Mouse (Mus musculus): Measurements from ENCODE around the gene Sesn1. TPM values are rescaled to one million over a fixed set of nuclear protein-coding genes. Genes with fewer than 3 reads are reported as not detected.
"Not testable (repeated sequence)": the region's sequence is repeated elsewhere in the genome, so short reads cannot be mapped to it uniquely, and the experiment has no call there.

The Sesn1 gene
- polyA plus RNA-seq, 1 experiment from 2014 or later = 36.7 TPM

- no peak for ATAC-seq (replicated peaks; ENCODE audit: insufficient number of reproducible peaks, insufficient read depth, low FRiP score, low read depth)
- Histone ChIP-seq H3K9me3 (replicated peaks) (no peaks in the 10 kb centered on the region), H3K4me1 (replicated peaks) (peaks cover 9% of the 10 kb centered on the region), H3K27me3 (no peaks in the 10 kb centered on the region), H3K27ac (no peak overlapping the region), H3K4me3 (no peak overlapping the region), H3K9ac (no peak overlapping the region), H3K36me3 (no peaks in the 10 kb centered on the region), H3K4me2 (no peak overlapping the region)
- 82% methylated on average over 14 of the region's 14 CpGs for WGBS
These were observed 117.0 kb downstream of the Sesn1 start for GRCm38 (mm10) chr10:41926726-41927125.

- no peak overlapping the region for H3K27ac ChIP-seq
- H3K4me2 ChIP-seq = no peak overlapping the region
- no peak for ATAC-seq (replicated peaks; ENCODE audit: insufficient number of reproducible peaks, insufficient read depth, low FRiP score, low read depth)
- no peaks in the 10 kb centered on the region for H3K27me3 ChIP-seq
- H3K36me3 ChIP-seq = no peaks in the 10 kb centered on the region
- H3K4me1 ChIP-seq (replicated peaks) = peaks cover 45% of the 10 kb centered on the region
- no peak overlapping the region for H3K9ac ChIP-seq
- no peak overlapping the region for H3K4me3 ChIP-seq
- H3K9me3 ChIP-seq (replicated peaks) = no peaks in the 10 kb centered on the region
- WGBS = 43% methylated on average over 4 of the region's 4 CpGs
These were observed 121.2 kb downstream of the Sesn1 start for GRCm38 (mm10) chr10:41930966-41931365.

GRCm38 (mm10) chr10:41931962-41932361, 122.2 kb downstream of the Sesn1 start:
- Histone ChIP-seq H3K27me3 (no peaks in the 10 kb centered on the region), H3K36me3 (no peaks in the 10 kb centered on the region), H3K4me1 (replicated peaks) (peaks cover 55% of the 10 kb centered on the region), H3K4me2 (no peak overlapping the region), H3K27ac (no peak overlapping the region; the same call in 1 of the 2 replicates), H3K4me3 (no peak overlapping the region), H3K9ac (no peak overlapping the region), H3K9me3 (replicated peaks) (no peaks in the 10 kb centered on the region)
- WGBS = 64% methylated on average over 12 of the region's 12 CpGs
- ATAC-seq (replicated peaks; ENCODE audit: insufficient number of reproducible peaks, insufficient read depth, low FRiP score, low read depth) = no peak

- H3K27ac ChIP-seq = peak overlapping the region; percentile 7; the same call in 1 of the 2 replicates
- whole genome bisulfite sequencing = 81% methylated on average over 5 of the region's 5 CpGs
- no peak overlapping the region for H3K4me2 ChIP-seq
- ATAC-seq (replicated peaks; ENCODE audit: insufficient number of reproducible peaks, insufficient read depth, low FRiP score, low read depth) = no peak
- H3K27me3 ChIP-seq = no peaks in the 10 kb centered on the region
- H3K9me3 ChIP-seq (replicated peaks) = no peaks in the 10 kb centered on the region
- no peak overlapping the region for H3K9ac ChIP-seq
- peaks cover 65% of the 10 kb centered on the region for H3K4me1 ChIP-seq (replicated peaks)
- H3K36me3 ChIP-seq = no peaks in the 10 kb centered on the region
- H3K4me3 ChIP-seq = no peak overlapping the region
These were observed 123.2 kb downstream of the Sesn1 start for GRCm38 (mm10) chr10:41932943-41933342.

- WGBS = 44% methylated on average over 6 of the region's 6 CpGs
These were observed 123.8 kb downstream of the Sesn1 start for GRCm38 (mm10) chr10:41933536-41933935.

GRCm38 (mm10) chr10:41934633-41935475, 125.1 kb downstream of the Sesn1 start:
- Histone ChIP-seq H3K4me1 (replicated peaks) (peaks cover 68% of the 10 kb centered on the region), H3K4me3 (peak overlapping the region; percentile 36), H3K4me2 (peak overlapping the region; percentile 62), H3K9ac (peak overlapping the region; percentile 40), H3K27me3 (no peaks in the 10 kb centered on the region), H3K9me3 (replicated peaks) (no peaks in the 10 kb centered on the region), H3K27ac (peak overlapping the region; percentile 97), H3K36me3 (no peaks in the 10 kb centered on the region)
- peak; percentile 94 for ATAC-seq (replicated peaks; ENCODE audit: insufficient number of reproducible peaks, insufficient read depth, low FRiP score, low read depth)
- WGBS = 2% methylated on average over 21 of the region's 21 CpGs

More at GRCm38 (mm10) chr10:41933536-41933935, 123.8 kb downstream of the Sesn1 start:
- Histone ChIP-seq H3K9me3 (replicated peaks) (no peaks in the 10 kb centered on the region), H3K36me3 (no peaks in the 10 kb centered on the region), H3K9ac (no peak overlapping the region), H3K27me3 (no peaks in the 10 kb centered on the region), H3K4me3 (no peak overlapping the region), H3K4me1 (replicated peaks) (peaks cover 68% of the 10 kb centered on the region), H3K27ac (peak overlapping the region; percentile 97), H3K4me2 (no peak overlapping the region)
- ATAC-seq (replicated peaks; ENCODE audit: insufficient number of reproducible peaks, insufficient read depth, low FRiP score, low read depth) = no peak

GRCm38 (mm10) chr10:41935476-41935829, 125.7 kb downstream of the Sesn1 start:
- H3K4me1 ChIP-seq (replicated peaks) = peaks cover 68% of the 10 kb centered on the region
- H3K4me3 ChIP-seq = peak overlapping the region; percentile 36; the same call in 1 of the 2 replicates

GRCm38 (mm10) chr10:41936100-41936499, 126.4 kb downstream of the Sesn1 start:
- H3K4me3 ChIP-seq = no peak overlapping the region
- no peak overlapping the region for H3K9ac ChIP-seq
- 49% methylated on average over 4 of the region's 4 CpGs for WGBS
- H3K9me3 ChIP-seq (replicated peaks) = no peaks in the 10 kb centered on the region
- no peak for ATAC-seq (replicated peaks; ENCODE audit: insufficient number of reproducible peaks, insufficient read depth, low FRiP score, low read depth)
- H3K27ac ChIP-seq = peak overlapping the region; percentile 97
- H3K27me3 ChIP-seq = no peaks in the 10 kb centered on the region
- H3K4me1 ChIP-seq (replicated peaks) = peaks cover 66% of the 10 kb centered on the region
- no peaks in the 10 kb centered on the region for H3K36me3 ChIP-seq
- H3K4me2 ChIP-seq = 0 out of 2 replicates have a peak overlapping the region, but pooled peaks have one; percentile 62

More at GRCm38 (mm10) chr10:41935476-41935829, 125.7 kb downstream of the Sesn1 start:
- H3K27ac ChIP-seq = peak overlapping the region; percentile 97
- no peaks in the 10 kb centered on the region for H3K9me3 ChIP-seq (replicated peaks)
- peak overlapping the region; percentile 29 for H3K9ac ChIP-seq
- no peak for ATAC-seq (replicated peaks; ENCODE audit: insufficient number of reproducible peaks, insufficient read depth, low FRiP score, low read depth)
- H3K4me2 ChIP-seq = peak overlapping the region; percentile 62
- no peaks in the 10 kb centered on the region for H3K27me3 ChIP-seq
- H3K36me3 ChIP-seq = no peaks in the 10 kb centered on the region

GRCm38 (mm10) chr10:41937176-41937575, 127.4 kb downstream of the Sesn1 start:
- no peak for ATAC-seq (replicated peaks; ENCODE audit: insufficient number of reproducible peaks, insufficient read depth, low FRiP score, low read depth)
- H3K27ac ChIP-seq = peak overlapping the region; percentile 97
- no peaks in the 10 kb centered on the region for H3K27me3 ChIP-seq
- H3K9me3 ChIP-seq (replicated peaks) = no peaks in the 10 kb centered on the region
- no peaks in the 10 kb centered on the region for H3K36me3 ChIP-seq
- H3K4me2 ChIP-seq = no peak overlapping the region
- no peak overlapping the region for H3K9ac ChIP-seq
- 38% methylated on average over 4 of the region's 4 CpGs for WGBS
- no peak overlapping the region for H3K4me3 ChIP-seq
- peaks cover 55% of the 10 kb centered on the region for H3K4me1 ChIP-seq (replicated peaks)

- H3K4me1 ChIP-seq (replicated peaks) = peaks cover 40% of the 10 kb centered on the region
- H3K27ac ChIP-seq = no peak overlapping the region
- H3K9me3 ChIP-seq (replicated peaks) = no peaks in the 10 kb centered on the region
- no peak for ATAC-seq (replicated peaks; ENCODE audit: insufficient number of reproducible peaks, insufficient read depth, low FRiP score, low read depth)
- WGBS = 75% methylated on average over 4 of the region's 4 CpGs
- no peak overlapping the region for H3K4me2 ChIP-seq
- no peak overlapping the region for H3K4me3 ChIP-seq
- H3K36me3 ChIP-seq = no peaks in the 10 kb centered on the region
- no peaks in the 10 kb centered on the region for H3K27me3 ChIP-seq
- H3K9ac ChIP-seq = no peak overlapping the region
These were observed 129.4 kb downstream of the Sesn1 start for GRCm38 (mm10) chr10:41939090-41939489.

- 93% methylated on average over 8 of the region's 10 CpGs for WGBS
These were observed 142.6 kb downstream of the Sesn1 start for GRCm38 (mm10) chr10:41952354-41952753.

More at GRCm38 (mm10) chr10:41952354-41952753, 142.6 kb downstream of the Sesn1 start:
- not testable (repeated sequence) for H3K27me3 ChIP-seq; H3K4me2 ChIP-seq; H3K27ac ChIP-seq; H3K4me1 ChIP-seq (replicated peaks); H3K4me3 ChIP-seq; H3K9ac ChIP-seq; H3K36me3 ChIP-seq; H3K9me3 ChIP-seq (replicated peaks); ATAC-seq (replicated peaks; ENCODE audit: insufficient number of reproducible peaks, insufficient read depth, low FRiP score, low read depth)
